Mouse (Mus musculus): ENCODE measurements around the gene Srsf11. TPM values are rescaled to one million over a fixed set of nuclear protein-coding genes. Genes with fewer than 3 reads are reported as not detected.

Srsf11 gene
- total and polyA plus RNA-seq, 3 experiments, result 205 to 725 (median 288) TPM

DNA sequence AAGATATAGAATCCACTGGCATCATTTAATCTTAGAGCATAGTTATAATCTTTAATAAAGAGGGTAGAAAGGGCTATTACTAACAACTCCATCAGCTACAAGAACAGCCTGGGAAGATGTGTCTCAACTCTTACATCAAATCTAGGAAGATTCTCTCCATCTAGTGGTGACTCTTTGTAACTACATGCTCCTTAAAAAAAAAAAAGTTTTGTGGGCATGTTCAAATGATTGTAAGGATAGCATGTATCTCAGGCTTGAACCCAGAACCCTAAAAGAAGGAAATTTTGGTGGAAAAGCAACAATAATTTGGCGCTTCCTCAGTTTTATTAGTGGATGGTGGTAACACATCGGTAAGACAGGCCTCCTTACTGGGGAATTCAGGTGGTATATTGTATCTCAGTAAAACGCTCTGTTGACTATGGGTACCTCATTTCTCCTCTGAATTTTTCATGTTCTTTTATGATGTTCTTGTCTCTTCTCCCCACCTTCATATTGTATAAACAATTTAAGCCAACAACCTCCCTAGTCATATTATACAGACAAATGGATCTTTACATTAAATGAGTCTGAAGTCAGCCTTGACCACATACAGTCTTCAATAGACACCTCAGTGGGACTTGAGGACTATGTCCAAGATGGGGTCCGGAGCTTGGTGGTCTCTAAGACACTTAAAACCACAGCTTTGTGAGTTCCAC is 40.4 kb upstream of the Srsf11 start (continued):
- peak; percentile 92; the same call in 1 of the 2 replicates for TF ChIP-seq CHD1 (IDR thresholded peaks at IDR 0.05; ENCODE audit: low read depth, low read length)
- peak; percentile 89 to 95 for TF ChIP-seq CTCF (conservative IDR thresholded peaks at IDR 0.05 in 1 of 2, IDR thresholded peaks at IDR 0.05 in 1 of 2; ENCODE audit: low read depth in 2 of 2, low read length in 2 of 2)
- TF ChIP-seq NRF1 (IDR thresholded peaks at IDR 0.05; ENCODE audit: low read depth, low read length), result no peak
- TF ChIP-seq RCOR1 (conservative IDR thresholded peaks at IDR 0.05; ENCODE audit: low read depth, low read length), result 0 out of 2 replicates have a peak, but pooled peaks have one; percentile 8

DNA sequence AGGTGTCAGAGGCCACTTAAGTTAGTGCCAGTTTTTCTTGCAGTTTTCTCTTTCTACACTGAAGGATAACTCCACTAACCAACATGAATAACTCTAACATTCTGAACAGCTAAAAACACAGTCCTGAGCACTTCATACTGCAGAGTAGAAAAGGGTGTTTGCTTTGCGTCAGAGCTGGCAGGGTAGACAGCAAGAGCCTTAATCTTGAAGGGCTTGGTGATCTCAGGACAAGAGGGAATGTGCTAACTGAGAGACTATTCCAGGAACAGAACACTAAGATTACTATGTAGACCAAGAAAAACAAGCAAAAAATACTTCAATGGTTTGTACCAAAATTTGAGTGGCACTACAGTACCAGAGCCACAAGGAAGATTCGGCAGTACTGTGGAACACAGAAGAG is 38.6 kb upstream of the Srsf11 start:
- Histone ChIP-seq H3K79me2 (replicated peaks; ENCODE audit: control insufficient read depth, extremely low read depth, insufficient read depth, poor library complexity, severe bottlenecking) (no peaks in the 10 kb centered on the region), H3K9me3 (replicated peaks; ENCODE audit: low read length) (no peaks in the 10 kb centered on the region), H3K27ac (ENCODE audit: insufficient read depth, low read depth) (no peak overlapping the region), H3K4me2 (ENCODE audit: insufficient read depth, low read depth, poor library complexity, severe bottlenecking) (no peak overlapping the region), H3K4me3 (replicated peaks in 1 of 3; ENCODE audit: low read depth in 2 of 3, low read length in 2 of 3, poor library complexity in 1 of 3) (no peak overlapping the region), H3K9ac (ENCODE audit: insufficient read depth, low read depth) (no peak overlapping the region), H3K4me1 (ENCODE audit: control insufficient read depth in 1 of 2, insufficient read depth in 2 of 2) (peaks cover 6 to 29% of the 10 kb centered on the region in 2 experiments), H3K27me3 (replicated peaks) (no peaks in the 10 kb centered on the region), H3K36me3 (replicated peaks in 1 of 2; ENCODE audit: control insufficient read depth in 1 of 2, insufficient read depth in 1 of 2, low read length in 1 of 2) (peaks cover 0 to 14% of the 10 kb centered on the region in 2 experiments)
- no peak for DNase-seq (ENCODE audit: extremely low read depth)
- in situ Hi-C loops (cut with MboI; ENCODE audit: low pct_ligation_motif_present, low pct_unique_long_range_greater_than_20kb, low sequenced_read_pairs), result no loop called here
- dilution Hi-C loops (cut with MboI; ENCODE audit: extremely low pct_ligation_motif_present, extremely low pct_unique_long_range_greater_than_20kb, low sequenced_read_pairs), result no loop called here
- no peak for TF ChIP-seq MEF2A (IDR thresholded peaks at IDR 0.05; ENCODE audit: borderline replicate concordance, low read depth, low read length)
- no peak for TF ChIP-seq ELF1 (IDR thresholded peaks at IDR 0.05; ENCODE audit: low read depth, low read length)
- no peak for TF ChIP-seq ZKSCAN1 (IDR thresholded peaks at IDR 0.05; ENCODE audit: borderline replicate concordance, low read depth, low read length)
- no peak for TF ChIP-seq POLR2A (IDR thresholded peaks at IDR 0.05; ENCODE audit: low read depth, low read length)
- no peak for TF ChIP-seq TCF12 (IDR thresholded peaks at IDR 0.05; ENCODE audit: low read depth, low read length)
- no peak for TF ChIP-seq NRF1 (IDR thresholded peaks at IDR 0.05; ENCODE audit: low read depth, low read length)
- TF ChIP-seq ZC3H11A (IDR thresholded peaks at IDR 0.05; ENCODE audit: low read depth, low read length), result no peak

DNA sequence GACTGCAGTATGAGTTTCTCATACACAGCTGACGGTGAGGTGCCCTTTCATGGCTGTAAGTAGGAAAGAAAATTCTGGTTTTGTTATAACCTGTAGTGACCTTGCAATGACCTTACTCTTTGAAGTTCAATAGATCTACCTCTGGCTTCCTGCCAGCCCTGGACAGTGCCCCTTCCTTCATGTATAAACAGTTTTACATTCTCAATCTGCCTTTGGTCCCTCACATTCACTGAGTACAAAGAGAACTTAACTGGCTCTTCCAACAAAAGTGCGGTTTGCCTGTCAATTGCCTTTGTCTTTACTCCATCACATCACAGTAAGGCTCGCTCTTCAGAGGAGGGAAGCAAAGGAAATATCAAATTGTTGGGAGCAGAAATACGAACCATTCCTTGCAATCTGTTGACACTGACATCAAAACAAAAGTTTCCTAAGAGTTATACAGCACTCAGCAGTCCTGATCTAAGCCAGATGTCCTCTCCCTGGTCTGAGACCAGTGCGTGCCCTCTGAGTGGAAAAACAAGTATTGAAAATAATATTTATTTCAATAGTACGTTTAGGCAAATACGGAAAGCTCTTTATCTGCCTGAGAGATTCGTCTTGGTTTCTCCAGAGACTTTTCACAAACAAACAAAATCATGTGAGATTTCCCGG is 32.3 kb upstream of the Srsf11 start:
- Histone ChIP-seq H3K9me3 (replicated peaks; ENCODE audit: low read length) (no peaks in the 10 kb centered on the region), H3K79me2 (replicated peaks; ENCODE audit: control insufficient read depth, extremely low read depth, insufficient read depth, poor library complexity, severe bottlenecking) (no peaks in the 10 kb centered on the region), H3K4me3 (replicated peaks in 1 of 3; ENCODE audit: low read depth in 2 of 3, low read length in 2 of 3, poor library complexity in 1 of 3) (no peak overlapping the region), H3K36me3 (replicated peaks in 1 of 2; ENCODE audit: control insufficient read depth in 1 of 2, insufficient read depth in 1 of 2, low read length in 1 of 2) (peaks cover 19 to 65% of the 10 kb centered on the region in 2 experiments), H3K4me1 (ENCODE audit: control insufficient read depth in 1 of 2, insufficient read depth in 2 of 2) (no peaks in the 10 kb centered on the region), H3K4me2 (ENCODE audit: insufficient read depth, low read depth, poor library complexity, severe bottlenecking) (no peak overlapping the region), H3K27me3 (replicated peaks) (no peaks in the 10 kb centered on the region), H3K27ac (ENCODE audit: insufficient read depth, low read depth) (no peak overlapping the region), H3K9ac (ENCODE audit: insufficient read depth, low read depth) (no peak overlapping the region)
- dilution Hi-C loops (cut with MboI; ENCODE audit: extremely low pct_ligation_motif_present, extremely low pct_unique_long_range_greater_than_20kb, low sequenced_read_pairs), result no loop called here
- TF ChIP-seq MYC (IDR thresholded peaks at IDR 0.05; ENCODE audit: low read depth, low read length) (no peak), GABPA (IDR thresholded peaks at IDR 0.05; ENCODE audit: insufficient replicate concordance, low read depth, low read length) (no peak), NELFE (IDR thresholded peaks at IDR 0.05; ENCODE audit: low read depth, low read length) (no peak), CHD1 (IDR thresholded peaks at IDR 0.05; ENCODE audit: low read depth, low read length) (no peak), NRF1 (IDR thresholded peaks at IDR 0.05; ENCODE audit: low read depth, low read length) (no peak), ZMIZ1 (IDR thresholded peaks at IDR 0.05; ENCODE audit: low read depth, low read length) (no peak), KAT2A (IDR thresholded peaks at IDR 0.05; ENCODE audit: insufficient replicate concordance, low read length) (no peak), ELF1 (IDR thresholded peaks at IDR 0.05; ENCODE audit: low read depth, low read length) (no peak), ZNF384 (IDR thresholded peaks at IDR 0.05; ENCODE audit: low read depth, low read length) (no peak), UBTF (IDR thresholded peaks at IDR 0.05; ENCODE audit: low read depth, low read length) (no peak), CTCF (conservative IDR thresholded peaks at IDR 0.05 in 1 of 2, IDR thresholded peaks at IDR 0.05 in 1 of 2; ENCODE audit: low read depth in 2 of 2, low read length in 2 of 2) (no peak), MAX (IDR thresholded peaks at IDR 0.05; ENCODE audit: low read length) (no peak), ETS1 (conservative IDR thresholded peaks at IDR 0.05; ENCODE audit: low read depth, low read length) (no peak), TBP (conservative IDR thresholded peaks at IDR 0.05; ENCODE audit: low read depth, low read length) (no peak), TCF12 (IDR thresholded peaks at IDR 0.05; ENCODE audit: low read depth, low read length) (no peak), USF1 (IDR thresholded peaks at IDR 0.05; ENCODE audit: low read depth, low read length) (no peak), BHLHE40 (IDR thresholded peaks at IDR 0.05; ENCODE audit: low read depth, low read length) (no peak), HCFC1 (IDR thresholded peaks at IDR 0.05; ENCODE audit: low read depth, low read length) (no peak), MAFK (IDR thresholded peaks at IDR 0.05; ENCODE audit: insufficient replicate concordance, low read length) (no peak), CHD2 (IDR thresholded peaks at IDR 0.05; ENCODE audit: low read length) (no peak)
- DNase-seq (ENCODE audit: extremely low read depth), result no peak
- in situ Hi-C loops (cut with MboI; ENCODE audit: low pct_ligation_motif_present, low pct_unique_long_range_greater_than_20kb, low sequenced_read_pairs), result no loop called here

Measured in CH12.LX (cell line).